Mouse (Mus musculus): ENCODE results near the gene Oosp2. TPM values are rescaled to one million over a fixed set of nuclear protein-coding genes. Genes with fewer than 3 reads are reported as not detected.

The Oosp2 gene
- total and polyA plus RNA-seq, 3 experiments = not detected

GRCm38 (mm10) chr19:11613776-11614443, 46.4 kb downstream of the Oosp2 start:
- no peak overlapping the region; the same call in 1 of the 2 replicates for H3K4me3 ChIP-seq (ENCODE audit: low read depth, low read length)

GRCm38 (mm10) chr19:11613084-11613483, 47.3 kb downstream of the Oosp2 start:
- H3K27me3 ChIP-seq (ENCODE audit: insufficient read depth, low read length) = 0 out of 2 replicates have a peak, but pooled peaks cover 2% of the 10 kb centered on the region
- no peaks in the 10 kb centered on the region for H3K36me3 ChIP-seq (replicated peaks)
- DNase-seq (ENCODE audit: low spot score) = peak; percentile 3
- TF ChIP-seq POLR2AphosphoS5 (IDR thresholded peaks at IDR 0.05; ENCODE audit: insufficient replicate concordance, low read depth, low read length) = no peak
- peak; percentile 61; the same call in 1 of the 2 replicates for TF ChIP-seq TAL1 (conservative IDR thresholded peaks at IDR 0.05; ENCODE audit: low read depth, low read length)
- peak; percentile 47 for ATAC-seq (ENCODE audit: extremely low read depth, insufficient number of reproducible peaks, low FRiP score, poor library complexity, severe bottlenecking)
- H3K9me3 ChIP-seq (replicated peaks) = no peaks in the 10 kb centered on the region
- H3K4me1 ChIP-seq (ENCODE audit: insufficient read depth, low read depth, low read length) = peaks cover 42% of the 10 kb centered on the region
- no peak overlapping the region; the same call in 1 of the 2 replicates for H3K4me3 ChIP-seq (ENCODE audit: low read depth, low read length)

More at GRCm38 (mm10) chr19:11613776-11614443, 46.4 kb downstream of the Oosp2 start:
- Histone ChIP-seq H3K9me3 (replicated peaks) (no peaks in the 10 kb centered on the region), H3K36me3 (replicated peaks) (no peaks in the 10 kb centered on the region), H3K27me3 (ENCODE audit: insufficient read depth, low read length) (0 out of 2 replicates have a peak, but pooled peaks cover 2% of the 10 kb centered on the region), H3K4me1 (ENCODE audit: insufficient read depth, low read depth, low read length) (peaks cover 50% of the 10 kb centered on the region)
- no peak for ATAC-seq (ENCODE audit: extremely low read depth, insufficient number of reproducible peaks, low FRiP score, poor library complexity, severe bottlenecking)
- DNase-seq (ENCODE audit: low spot score) = no peak
- no peak for TF ChIP-seq GATA1 (IDR thresholded peaks at IDR 0.05; ENCODE audit: borderline replicate concordance, low read length)
- TF ChIP-seq GATA2 (IDR thresholded peaks at IDR 0.05; ENCODE audit: borderline replicate concordance, low read depth, low read length) = no peak

GRCm38 (mm10) chr19:11612293-11612692, 48.1 kb downstream of the Oosp2 start:
- Histone ChIP-seq H3K4me1 (ENCODE audit: insufficient read depth, low read depth, low read length) (peaks cover 36% of the 10 kb centered on the region), H3K9me3 (replicated peaks) (no peaks in the 10 kb centered on the region), H3K36me3 (replicated peaks) (no peaks in the 10 kb centered on the region), H3K27me3 (ENCODE audit: insufficient read depth, low read length) (0 out of 2 replicates have a peak, but pooled peaks cover 2% of the 10 kb centered on the region), H3K4me3 (ENCODE audit: low read depth, low read length) (no peak overlapping the region)
- ATAC-seq (ENCODE audit: extremely low read depth, insufficient number of reproducible peaks, low FRiP score, poor library complexity, severe bottlenecking) (peak; percentile 54), DNase-seq (ENCODE audit: low spot score) (peak; percentile 16)
- TF ChIP-seq CTCF (IDR thresholded peaks at IDR 0.05; ENCODE audit: low read depth, low read length) (no peak), TAL1 (conservative IDR thresholded peaks at IDR 0.05; ENCODE audit: low read depth, low read length) (peak; percentile 74)

DNA sequence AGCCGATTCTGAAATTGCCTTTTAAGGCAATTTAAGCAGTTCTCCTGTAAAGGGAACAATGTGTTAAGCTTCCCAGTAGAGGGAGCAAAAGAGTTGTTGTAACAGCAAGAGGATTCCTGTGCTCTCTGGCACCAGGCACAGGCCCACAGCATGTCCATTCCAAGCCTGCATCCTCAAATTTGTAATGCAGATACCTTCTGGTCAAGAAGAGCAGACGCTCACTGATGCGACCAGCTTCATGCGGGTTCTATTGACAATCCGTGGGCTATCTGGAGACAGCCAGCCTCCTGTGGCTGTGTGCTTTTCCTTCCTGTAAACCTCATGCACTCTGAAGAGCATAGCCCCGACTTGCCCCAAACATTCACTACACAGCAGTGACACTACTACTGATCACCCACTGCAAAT, 48.8 kb downstream of the Oosp2 start:
- Histone ChIP-seq H3K4me1 (ENCODE audit: insufficient read depth, low read depth, low read length) (peaks cover 40% of the 10 kb centered on the region), H3K36me3 (replicated peaks) (no peaks in the 10 kb centered on the region), H3K4me3 (ENCODE audit: low read depth, low read length) (no peak overlapping the region), H3K27me3 (ENCODE audit: insufficient read depth, low read length) (peaks cover 6% of the 10 kb centered on the region; the same call in 1 of the 2 replicates), H3K9me3 (replicated peaks) (no peaks in the 10 kb centered on the region)
- ATAC-seq (ENCODE audit: extremely low read depth, insufficient number of reproducible peaks, low FRiP score, poor library complexity, severe bottlenecking) (no peak), DNase-seq (ENCODE audit: low spot score) (peak; percentile 28)
- TF ChIP-seq CTCF (IDR thresholded peaks at IDR 0.05; ENCODE audit: low read depth, low read length) (0 out of 2 replicates have a peak, but pooled peaks have one; percentile 19), GATA2 (IDR thresholded peaks at IDR 0.05; ENCODE audit: borderline replicate concordance, low read depth, low read length) (no peak), GATA1 (IDR thresholded peaks at IDR 0.05; ENCODE audit: borderline replicate concordance, low read length) (no peak)

DNA sequence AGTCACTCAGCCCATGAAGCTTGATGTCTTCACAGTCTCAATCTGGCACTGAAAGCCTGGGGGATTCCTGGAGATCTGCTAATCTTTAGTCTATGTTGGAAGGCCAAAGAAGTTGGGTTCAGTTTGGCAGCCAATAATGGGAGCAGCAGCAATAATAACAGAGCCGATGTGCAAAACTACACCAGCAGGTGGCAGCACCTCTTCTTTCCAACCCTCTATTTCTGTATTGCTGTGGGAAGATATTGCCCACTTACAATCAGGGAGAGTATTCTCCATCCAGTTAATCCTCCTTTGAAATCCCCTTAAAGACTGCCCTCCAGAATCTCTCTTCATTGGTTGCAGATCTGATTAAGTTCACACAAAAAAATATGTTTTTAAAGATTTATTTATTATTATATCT, 52.2 kb downstream of the Oosp2 start:
- DNase-seq (ENCODE audit: low spot score) = peak; percentile 13
- no peak for ATAC-seq (ENCODE audit: extremely low read depth, insufficient number of reproducible peaks, low FRiP score, poor library complexity, severe bottlenecking)
- Histone ChIP-seq H3K27me3 (ENCODE audit: insufficient read depth, low read length) (peaks cover 11% of the 10 kb centered on the region; the same call in 1 of the 2 replicates), H3K9me3 (replicated peaks) (no peaks in the 10 kb centered on the region), H3K4me1 (ENCODE audit: insufficient read depth, low read depth, low read length) (peaks cover 22% of the 10 kb centered on the region), H3K4me3 (ENCODE audit: low read depth, low read length) (no peak overlapping the region), H3K36me3 (replicated peaks) (no peaks in the 10 kb centered on the region)
- TF ChIP-seq CTCF (IDR thresholded peaks at IDR 0.05; ENCODE audit: low read depth, low read length) (peak; percentile 51), POLR2AphosphoS5 (IDR thresholded peaks at IDR 0.05; ENCODE audit: insufficient replicate concordance, low read depth, low read length) (no peak), GATA1 (IDR thresholded peaks at IDR 0.05; ENCODE audit: borderline replicate concordance, low read length) (no peak)

DNA sequence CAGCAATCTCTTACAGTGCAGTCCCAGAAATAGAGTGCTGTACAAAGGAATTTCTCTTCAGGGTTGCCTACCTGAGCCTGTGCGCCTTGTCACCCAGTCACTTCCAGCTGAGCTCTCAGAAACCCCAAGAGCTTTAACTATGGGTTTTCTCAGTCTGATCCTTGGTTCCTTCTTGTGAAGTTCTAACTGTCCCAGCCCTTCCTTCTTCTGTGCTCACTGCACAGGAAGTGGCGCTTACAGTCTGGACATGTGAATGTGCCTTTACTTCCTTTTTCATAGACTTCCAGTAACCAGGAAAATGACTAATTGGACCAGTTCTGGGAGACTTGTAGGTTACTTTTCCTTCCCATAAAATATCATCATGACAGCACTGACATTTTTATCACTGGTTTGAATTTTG, 55.8 kb downstream of the Oosp2 start, which contains the start of gene Ms4a6d:
Gene Ms4a6d, minus strand, starts transcription at position 247 of the 400 bp plus-strand sequence.
- Histone ChIP-seq H3K36me3 (replicated peaks) (no peaks in the 10 kb centered on the region), H3K4me3 (ENCODE audit: low read depth, low read length) (no peak within 1 kb of the TSS), H3K4me1 (ENCODE audit: insufficient read depth, low read depth, low read length) (peaks cover 8% of the 10 kb centered on the region), H3K27me3 (ENCODE audit: insufficient read depth, low read length) (peaks cover 16% of the 10 kb centered on the region; the same call in 1 of the 2 replicates), H3K9me3 (replicated peaks) (no peaks in the 10 kb centered on the region)
- no peak for ATAC-seq (ENCODE audit: extremely low read depth, insufficient number of reproducible peaks, low FRiP score, poor library complexity, severe bottlenecking)
- no peak for DNase-seq (ENCODE audit: low spot score)
- TF ChIP-seq CTCF (IDR thresholded peaks at IDR 0.05; ENCODE audit: low read depth, low read length) (no peak), GATA1 (IDR thresholded peaks at IDR 0.05; ENCODE audit: borderline replicate concordance, low read length) (no peak), TAL1 (conservative IDR thresholded peaks at IDR 0.05; ENCODE audit: low read depth, low read length) (no peak), GATA2 (IDR thresholded peaks at IDR 0.05; ENCODE audit: borderline replicate concordance, low read depth, low read length) (no peak), POLR2AphosphoS5 (IDR thresholded peaks at IDR 0.05; ENCODE audit: insufficient replicate concordance, low read depth, low read length) (no peak)

DNA sequence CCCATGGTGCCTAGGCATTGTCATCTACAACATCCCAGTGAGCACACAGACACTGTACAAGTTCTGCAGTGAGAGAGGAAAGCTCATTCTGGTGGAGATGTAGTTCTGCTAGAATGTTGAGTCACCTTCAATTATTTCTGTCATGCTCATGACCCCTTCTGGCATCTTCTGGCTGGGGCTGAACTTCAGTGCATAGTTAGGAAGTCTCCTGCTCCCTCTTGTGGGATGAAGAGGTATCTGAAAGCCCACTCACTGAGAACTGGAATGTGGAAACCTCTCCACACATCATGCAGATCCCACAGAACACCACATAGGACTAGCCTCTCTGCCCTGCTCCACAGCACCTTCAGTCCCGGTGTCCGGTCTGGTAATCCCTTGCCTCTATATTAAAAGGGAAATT, 58.3 kb downstream of the Oosp2 start:
- no peak for DNase-seq (ENCODE audit: low spot score)
- Histone ChIP-seq H3K4me1 (ENCODE audit: insufficient read depth, low read depth, low read length) (peaks cover 5% of the 10 kb centered on the region), H3K4me3 (ENCODE audit: low read depth, low read length) (no peak overlapping the region), H3K9me3 (replicated peaks) (no peaks in the 10 kb centered on the region), H3K27me3 (ENCODE audit: insufficient read depth, low read length) (peaks cover 14% of the 10 kb centered on the region; the same call in 1 of the 2 replicates), H3K36me3 (replicated peaks) (no peaks in the 10 kb centered on the region)
- TF ChIP-seq GATA2 (IDR thresholded peaks at IDR 0.05; ENCODE audit: borderline replicate concordance, low read depth, low read length) (no peak), CTCF (IDR thresholded peaks at IDR 0.05; ENCODE audit: low read depth, low read length) (no peak), GATA1 (IDR thresholded peaks at IDR 0.05; ENCODE audit: borderline replicate concordance, low read length) (no peak), TAL1 (conservative IDR thresholded peaks at IDR 0.05; ENCODE audit: low read depth, low read length) (no peak), POLR2AphosphoS5 (IDR thresholded peaks at IDR 0.05; ENCODE audit: insufficient replicate concordance, low read depth, low read length) (no peak)
- no peak for ATAC-seq (ENCODE audit: extremely low read depth, insufficient number of reproducible peaks, low FRiP score, poor library complexity, severe bottlenecking)

Data from G1E (cell line).